Mouse (Mus musculus) heart, embryonic 12.5 days (tissue): ENCODE measurements around the gene Fndc3b. TPM values are rescaled to one million over a fixed set of nuclear protein-coding genes. Genes with fewer than 3 reads are reported as not detected.

Experiments
- ATAC-seq: fragments of 200-750 bp; cut with Nextera tagmentation; 2 replicates; pipeline ENCODE4 v1.8.0; 2017; ENCODE audit warnings: moderate TSS enrichment, moderate library complexity; ENCODE audit not compliant: insufficient number of reproducible peaks, low FRiP score
- H3K27ac ChIP-seq: fragments of 300-500 bp; sonication (generic); 2 replicates; pipeline ENCODE4 v1.5.1; 2016; ENCODE audit warnings: mild to moderate bottlenecking, moderate library complexity; ENCODE audit not compliant: poor library complexity, severe bottlenecking
- H3K27me3 ChIP-seq: fragments of 300-500 bp; sonication (generic); replicated peaks from 2 replicates; pipeline ENCODE4 v1.6.1; 2016; ENCODE audit warnings: mild to moderate bottlenecking, moderate library complexity
- H3K36me3 ChIP-seq: fragments of 300-500 bp; sonication (generic); 2 replicates; pipeline ENCODE4 v1.6.1; 2016; ENCODE audit warnings: mild to moderate bottlenecking, moderate library complexity
- H3K4me1 ChIP-seq: fragments of 300-500 bp; sonication (generic); replicated peaks from 2 replicates; pipeline ENCODE4 v1.6.1; 2016; ENCODE audit warnings: mild to moderate bottlenecking
- H3K4me2 ChIP-seq: fragments of 300-500 bp; sonication (generic); 2 replicates; pipeline ENCODE4 v1.6.1; 2016; ENCODE audit warnings: mild to moderate bottlenecking, moderate library complexity
- H3K4me3 ChIP-seq: fragments of 300-500 bp; sonication (generic); 2 replicates; pipeline ENCODE4 v1.5.1; 2016; ENCODE audit warnings: mild to moderate bottlenecking
- H3K9ac ChIP-seq: fragments of 300-500 bp; sonication (generic); 2 replicates; pipeline ENCODE4 v1.6.1; 2016; ENCODE audit warnings: mild to moderate bottlenecking, moderate library complexity
- H3K9me3 ChIP-seq: fragments of 300-500 bp; sonication (generic); replicated peaks from 2 replicates; pipeline ENCODE4 v1.6.1; 2016; ENCODE audit warnings: mild to moderate bottlenecking, moderate library complexity
- WGBS: fragments of 180-500 bp; shearing (Covaris S2); methylation state at CpG from one replicate; pipeline ENCODE4 v1.1.7; 2016; 5-methylcytosine and 5-hydroxymethylcytosine counted together
- microRNA-seq: library from miRNA; unstranded; fragments of <30 nt; microRNA quantifications from one replicate; pipeline ENCODE4, GENCODE M21; 2017
- polyA plus RNA-seq: library from polyadenylated mRNA; unstranded; fragments of >200 nt; fragmentation: Nextera tagmentation; extraction: Ambion mirVana; gene quantifications from 2 replicates; pipeline ENCODE4 v1.2.1, GENCODE M21; 2016

Fndc3b gene
- polyA plus RNA-seq, 1 experiment from 2014 or later = 36.8 TPM

DNA sequence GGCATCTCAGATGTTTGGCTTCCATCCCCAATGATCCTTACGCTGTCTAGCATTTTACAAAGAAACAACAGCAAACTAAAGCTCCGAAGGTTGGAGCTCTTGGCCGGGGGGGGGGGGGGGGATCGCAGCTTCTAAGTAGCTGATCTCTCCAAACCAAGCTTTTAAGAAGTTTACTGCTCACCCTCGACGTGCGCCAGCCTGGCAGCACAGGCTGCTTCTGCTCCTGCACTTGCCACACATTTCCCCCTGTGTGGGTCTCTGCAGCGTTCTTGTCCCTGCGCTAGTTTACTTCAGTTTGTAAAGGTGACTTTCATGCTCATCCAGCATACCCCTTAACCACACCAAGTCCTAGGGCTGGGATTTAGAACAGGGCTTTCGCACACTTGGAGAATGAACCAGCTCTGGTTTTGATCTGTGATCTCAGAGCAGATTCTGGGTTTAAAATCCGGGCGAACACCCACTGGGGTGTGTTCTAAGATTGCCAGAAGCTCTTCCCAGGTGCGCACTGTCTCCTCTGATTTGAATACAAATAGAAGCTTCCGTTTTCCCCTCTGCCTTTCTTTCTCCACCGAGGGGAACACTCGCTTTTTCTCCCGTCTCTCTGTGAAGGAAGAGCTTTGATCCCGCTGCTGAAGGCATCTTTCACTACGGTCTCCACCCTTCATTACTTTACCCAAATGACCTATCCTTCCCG, 340.4 kb downstream of the Fndc3b start:
- Histone ChIP-seq H3K9ac (no peak overlapping the region), H3K4me3 (0 out of 2 replicates have a peak overlapping the region, but pooled peaks have one; percentile 27), H3K27ac (no peak overlapping the region), H3K4me2 (peak overlapping the region; percentile 53; the same call in 1 of the 2 replicates), H3K4me1 (peaks cover 14% of the 10 kb centered on the region), H3K9me3 (no peaks in the 10 kb centered on the region), H3K36me3 (no peaks in the 10 kb centered on the region), H3K27me3 (peaks cover 57% of the 10 kb centered on the region)
- no peak for ATAC-seq
- 6% methylated on average over 20 of the region's 20 CpGs for whole genome bisulfite sequencing

DNA sequence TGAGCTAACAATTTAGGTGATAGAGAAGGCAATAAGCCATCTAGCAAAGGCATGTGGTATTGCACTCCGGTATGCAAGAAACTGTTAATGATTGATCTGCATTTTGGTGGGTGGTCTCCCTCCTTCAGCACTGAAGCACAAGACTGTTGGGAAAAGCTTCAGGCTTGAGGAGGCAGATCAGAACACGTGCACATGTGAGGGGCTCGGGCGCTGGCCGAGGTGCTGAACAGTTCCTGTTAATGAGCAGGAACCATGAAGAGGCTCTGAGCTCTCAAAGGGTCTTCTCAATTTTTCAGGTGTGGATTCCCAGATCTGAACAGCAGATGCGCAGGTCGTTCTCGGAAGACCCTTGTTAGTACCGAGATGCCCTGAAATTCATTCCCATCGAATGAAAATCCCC, 341.0 kb downstream of the Fndc3b start:
- H3K27me3 ChIP-seq = peaks cover 55% of the 10 kb centered on the region
- H3K36me3 ChIP-seq = no peaks in the 10 kb centered on the region
- peaks cover 14% of the 10 kb centered on the region for H3K4me1 ChIP-seq
- H3K4me2 ChIP-seq = no peak overlapping the region
- no peak overlapping the region for H3K27ac ChIP-seq
- no peak overlapping the region for H3K9ac ChIP-seq
- no peak for ATAC-seq
- WGBS = 5% methylated on average over 10 of the region's 10 CpGs
- no peak overlapping the region for H3K4me3 ChIP-seq
- H3K9me3 ChIP-seq = no peaks in the 10 kb centered on the region

Small RNA genes within 50 kb of the gene (microRNA-seq; reads per million reads assigned to microRNA genes)
- gene Mir3092 = not detected

Other genes with a start within 250 kb of the Fndc3b start
- gene Tmem212, start 185.1 kb upstream of the Fndc3b start, polyA plus RNA-seq = not detected in 2 replicates
- gene Pld1, start 227.4 kb upstream of the Fndc3b start, polyA plus RNA-seq = 7.6 and 8.1 TPM in 2 replicates